Mouse (Mus musculus): ENCODE results near the gene Spag6.

- TF ChIP-seq CTCF (IDR thresholded peaks at IDR 0.05; ENCODE audit: low read depth) (no peak), EP300 (IDR thresholded peaks at IDR 0.05; ENCODE audit: low read depth) (no peak)
Observed at GRCm38 (mm10) chr2:18799265-18799965, 105.6 kb downstream of the Spag6 start.
